Mouse (Mus musculus): Measurements from ENCODE around the gene Slc52a3. TPM values are rescaled to one million over a fixed set of nuclear protein-coding genes. Genes with fewer than 3 reads are reported as not detected.

The Slc52a3 gene
- total RNA-seq (2023): 1.3 to 2.9 TPM (median 2.1 TPM) in 4 replicates

GRCm38 (mm10) chr2:151996229-151997189, at the start of gene Slc52a3:
Gene Slc52a3, plus strand, starts transcription at chr2:151996511.

GRCm38 (mm10) chr2:151979470-151980354, 16.6 kb upstream of the Slc52a3 start, which contains the start of gene Fam110a:
Gene Fam110a, minus strand, starts transcription at chr2:151980219.

Other genes starting within 250 kb of the Slc52a3 start
- not detected in 4 replicates for gene Rspo4, start 153.6 kb upstream of the Slc52a3 start, total RNA-seq (2023)
- gene Angpt4, start 85.3 kb upstream of the Slc52a3 start, total RNA-seq (2023): not detected in 4 replicates
- gene Fam110a, start 16.3 kb upstream of the Slc52a3 start, total RNA-seq (2023): 3.5 to 4.6 TPM (median 4.3 TPM) in 4 replicates
- not detected in 4 replicates for gene Scrt2, start 85.0 kb downstream of the Slc52a3 start, total RNA-seq (2023)
- gene Srxn1, start 109.0 kb downstream of the Slc52a3 start, total RNA-seq (2023): 0.25 TPM in 1 of 4 replicates, not detected in the others
- not detected in 4 replicates for gene Tcf15, start 147.1 kb downstream of the Slc52a3 start, total RNA-seq (2023)
- 112 to 120 TPM (median 119 TPM) in 4 replicates for gene Csnk2a1, start 230.3 kb downstream of the Slc52a3 start, total RNA-seq (2023)